Mouse (Mus musculus) megakaryocyte, embryonic 14.5 days (primary cell): ENCODE results near the gene Myd88. TPM values are rescaled to one million over a fixed set of nuclear protein-coding genes. Genes with fewer than 3 reads are reported as not detected.
"Not testable (repeated sequence)": the region's sequence is repeated elsewhere in the genome, so short reads cannot be mapped to it uniquely, and the experiment has no call there.

Source experiments
- H3K27me3 ChIP-seq: replicated peaks from 2 replicates; pipeline ENCODE3; 2012; ENCODE audit warnings: inconsistent platforms
- H3K36me3 ChIP-seq: replicated peaks from 2 replicates; pipeline ENCODE3; 2012; ENCODE audit warnings: low read length, inconsistent platforms, mixed read lengths
- H3K4me1 ChIP-seq: 2 replicates; pipeline ENCODE4 v1.6.1; 2012; ENCODE audit warnings: inconsistent platforms
- H3K4me3 ChIP-seq: replicated peaks from 2 replicates; pipeline ENCODE3; 2012; ENCODE audit warnings: moderate library complexity, mild to moderate bottlenecking, inconsistent platforms
- H3K9me3 ChIP-seq: 2 replicates; pipeline ENCODE4 v1.6.1; 2012; ENCODE audit warnings: inconsistent platforms
- FLI1 ChIP-seq: IDR thresholded peaks from 2 replicates; pipeline ENCODE4 v1.6.1; 2012; ENCODE audit warnings: low read length, inconsistent platforms, mixed read lengths
- GATA1 ChIP-seq: IDR thresholded peaks from 3 replicates; pipeline ENCODE4 v1.6.1; 2012; ENCODE audit warnings: mixed read lengths, low read length, inconsistent platforms, borderline replicate concordance
- polyA plus RNA-seq: library from polyadenylated mRNA; stranded (reverse); fragments of >175 nt; gene quantifications from 2 replicates; pipeline ENCODE4 v1.2.3, GENCODE M21; 2012; ENCODE audit warnings: low replicate concordance; ENCODE audit not compliant: insufficient read depth

Gene Myd88
- polyA plus RNA-seq = 17.6 and 38.2 TPM in 2 replicates

DNA sequence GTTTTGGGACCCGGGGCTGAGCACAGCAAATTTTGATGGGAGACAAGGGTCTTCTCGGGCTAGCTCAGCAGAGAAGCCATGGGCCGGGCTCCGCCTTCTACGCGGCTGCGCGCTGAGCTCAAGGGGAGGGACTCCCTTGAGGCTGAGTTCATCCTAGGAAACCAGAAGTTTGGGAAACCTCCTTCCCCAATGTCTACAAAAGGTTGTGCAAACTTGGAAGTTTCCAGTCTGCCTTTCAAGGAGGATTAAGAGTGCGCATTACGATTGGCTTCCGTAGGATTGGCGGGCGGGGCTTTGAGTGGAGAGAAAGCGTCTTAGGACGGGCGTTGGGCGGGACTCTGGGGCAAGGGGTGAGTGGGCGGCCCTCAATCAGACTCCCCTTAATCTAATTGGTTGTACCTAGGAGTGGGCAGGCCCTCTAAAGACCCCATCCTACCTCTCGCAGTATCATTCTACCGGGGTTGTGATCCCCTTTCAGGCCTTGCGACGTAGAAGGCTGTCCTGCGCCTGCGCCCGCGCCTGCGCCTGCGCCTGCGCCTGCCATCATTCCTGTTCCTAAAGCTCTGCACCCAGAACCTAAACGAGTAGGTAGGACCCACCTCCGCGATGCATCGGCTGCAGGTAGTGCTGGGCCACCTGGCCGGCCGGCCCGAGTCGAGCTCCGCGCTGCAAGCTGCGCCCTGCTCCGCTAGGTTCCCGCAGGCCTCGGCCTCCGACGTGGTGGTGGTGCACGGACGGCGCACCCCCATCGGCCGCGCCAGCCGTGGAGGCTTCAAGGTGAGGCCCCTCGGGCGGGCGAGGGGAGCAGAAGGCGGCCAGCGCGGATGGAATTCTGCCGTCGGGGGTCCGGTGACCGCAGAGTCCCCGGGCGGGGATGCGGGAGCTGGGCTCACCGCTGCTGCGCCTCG lies at the start of gene Myd88:
Gene Myd88 (minus strand): TSS at position 503 of the 908 bp plus-strand sequence.
- peaks cover 50% of the 10 kb centered on the region for H3K4me1 ChIP-seq
- peak within 1 kb of the TSS; percentile 96 for H3K4me3 ChIP-seq
- TF ChIP-seq FLI1 (no peak), GATA1 (no peak)
- H3K9me3 ChIP-seq = no peaks in the 10 kb centered on the region
- H3K27me3 ChIP-seq = no peaks in the 10 kb centered on the region
- peaks cover 62% of the 10 kb centered on the region for H3K36me3 ChIP-seq

- Histone ChIP-seq H3K4me3 (no peak overlapping the region), H3K4me1 (no peaks in the 10 kb centered on the region), H3K27me3 (peaks cover 4% of the 10 kb centered on the region), H3K36me3 (no peaks in the 10 kb centered on the region), H3K9me3 (no peaks in the 10 kb centered on the region)
- no peak for TF ChIP-seq GATA1
- TF ChIP-seq FLI1 = no peak
Measured at GRCm38 (mm10) chr9:119390214-119390613, 49.0 kb upstream of the Myd88 start.

DNA sequence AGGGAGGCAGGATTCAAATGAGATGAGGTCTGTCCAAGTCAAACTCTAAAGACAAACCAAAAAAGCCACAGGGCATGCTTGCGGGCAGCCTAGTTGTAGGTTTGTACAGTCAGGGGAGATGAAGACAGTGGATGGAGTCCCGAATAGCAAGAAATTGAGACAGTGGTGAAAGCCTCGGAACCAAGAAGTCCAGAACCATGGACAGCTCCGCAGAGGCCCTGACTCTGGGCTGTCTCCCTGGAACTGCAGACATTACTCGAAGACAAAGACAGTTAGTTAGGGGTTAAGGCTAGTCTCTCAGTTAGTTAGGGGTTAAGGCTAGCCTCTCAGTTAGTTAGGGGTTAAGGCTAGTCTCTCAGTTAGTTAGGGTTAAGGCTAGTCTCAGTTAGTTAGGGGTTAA lies 47.7 kb upstream of the Myd88 start:
- Histone ChIP-seq H3K36me3 (no peaks in the 10 kb centered on the region), H3K4me3 (no peak overlapping the region), H3K4me1 (no peaks in the 10 kb centered on the region), H3K9me3 (no peaks in the 10 kb centered on the region), H3K27me3 (peaks cover 1% of the 10 kb centered on the region)
- no peak for TF ChIP-seq GATA1
- TF ChIP-seq FLI1 = no peak

GRCm38 (mm10) chr9:119382603-119383002 lies 41.4 kb upstream of the Myd88 start:
- H3K4me1 ChIP-seq = no peaks in the 10 kb centered on the region
- H3K4me3 ChIP-seq = no peak overlapping the region
- no peaks in the 10 kb centered on the region for H3K36me3 ChIP-seq
- peaks cover 9% of the 10 kb centered on the region for H3K27me3 ChIP-seq
- H3K9me3 ChIP-seq = no peaks in the 10 kb centered on the region
- TF ChIP-seq GATA1 (no peak), FLI1 (no peak)

GRCm38 (mm10) chr9:119378231-119378630 lies 37.0 kb upstream of the Myd88 start:
- TF ChIP-seq FLI1 (no peak), GATA1 (no peak)
- Histone ChIP-seq H3K36me3 (no peaks in the 10 kb centered on the region), H3K4me3 (no peak overlapping the region), H3K4me1 (no peaks in the 10 kb centered on the region), H3K27me3 (peaks cover 9% of the 10 kb centered on the region), H3K9me3 (no peaks in the 10 kb centered on the region)

DNA sequence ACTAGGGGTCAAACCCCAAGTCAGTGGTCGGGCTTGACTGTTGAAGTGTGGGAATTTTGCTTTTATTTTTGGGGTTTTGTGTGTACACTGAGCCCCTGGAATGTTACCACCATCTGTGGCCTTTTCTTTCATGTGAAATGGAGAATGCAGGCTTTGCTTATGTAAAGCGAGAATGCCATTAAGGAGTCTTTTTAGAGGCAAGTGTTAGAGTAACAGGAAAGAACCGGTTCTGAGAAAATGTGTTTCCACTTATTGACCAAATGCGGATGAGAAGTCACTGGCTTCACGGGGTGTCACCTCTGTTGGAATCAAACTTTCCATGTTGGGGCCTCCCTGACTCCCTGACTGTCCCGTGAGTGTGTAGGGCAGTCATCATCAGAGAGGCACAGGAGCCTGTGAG lies 34.3 kb upstream of the Myd88 start:
- H3K4me3 ChIP-seq = no peak overlapping the region
- TF ChIP-seq GATA1 = no peak
- TF ChIP-seq FLI1 = no peak
- no peaks in the 10 kb centered on the region; the same call in 1 of the 2 replicates for H3K4me1 ChIP-seq
- peaks cover 7% of the 10 kb centered on the region for H3K27me3 ChIP-seq
- no peaks in the 10 kb centered on the region for H3K36me3 ChIP-seq
- H3K9me3 ChIP-seq = no peaks in the 10 kb centered on the region

DNA sequence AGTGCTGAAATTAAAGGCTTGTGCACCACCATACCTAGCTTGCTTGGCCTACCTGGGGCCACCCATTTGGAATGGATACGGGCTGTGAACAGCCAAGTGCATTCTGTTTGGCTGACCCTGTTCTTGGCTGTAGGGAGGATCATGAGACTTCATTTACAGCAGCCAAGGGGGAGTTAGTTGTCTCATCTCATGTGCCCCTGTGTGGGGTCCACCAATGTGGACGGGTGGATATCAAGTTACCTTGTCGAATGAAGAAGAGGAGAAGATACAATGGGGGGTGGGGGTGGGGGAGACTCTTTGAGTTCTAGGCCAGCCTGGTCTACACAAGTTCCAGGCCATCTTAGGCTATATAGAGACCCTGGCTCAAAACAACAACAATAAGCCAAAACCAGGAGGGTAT lies 33.8 kb upstream of the Myd88 start:
- H3K36me3 ChIP-seq = no peaks in the 10 kb centered on the region
- no peak overlapping the region for H3K4me3 ChIP-seq
- H3K9me3 ChIP-seq = no peaks in the 10 kb centered on the region
- H3K4me1 ChIP-seq = no peaks in the 10 kb centered on the region; the same call in 1 of the 2 replicates
- peaks cover 4% of the 10 kb centered on the region for H3K27me3 ChIP-seq
- TF ChIP-seq GATA1 (no peak), FLI1 (no peak)

- Histone ChIP-seq H3K4me1 (no peaks in the 10 kb centered on the region; the same call in 1 of the 2 replicates), H3K36me3 (no peaks in the 10 kb centered on the region), H3K27me3 (peaks cover 3% of the 10 kb centered on the region), H3K9me3 (no peaks in the 10 kb centered on the region), H3K4me3 (peak overlapping the region; percentile 39)
- TF ChIP-seq FLI1 (no peak), GATA1 (no peak)
Measured at GRCm38 (mm10) chr9:119371251-119371650, 30.0 kb upstream of the Myd88 start.

DNA sequence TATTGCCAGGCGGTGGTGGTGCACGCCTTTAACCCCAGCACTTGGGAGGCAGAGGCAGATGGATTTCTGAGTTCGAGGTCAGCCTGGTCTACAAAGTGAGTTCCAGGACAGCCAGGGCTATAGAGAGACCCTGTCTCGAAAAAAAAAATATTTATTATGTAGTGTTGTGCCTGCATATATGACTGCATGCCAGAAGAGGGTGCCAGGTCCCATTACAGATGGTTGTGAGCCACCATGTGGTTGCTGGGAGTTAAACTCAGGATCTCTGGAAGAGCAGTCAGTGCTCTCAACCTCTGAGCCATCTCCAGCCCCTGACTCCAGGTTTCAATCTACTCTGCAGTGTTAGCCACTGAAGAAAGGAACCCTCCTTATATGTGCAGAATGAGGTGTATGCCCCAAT lies 29.6 kb upstream of the Myd88 start:
- not testable (repeated sequence) for H3K27me3 ChIP-seq, H3K4me1 ChIP-seq, H3K36me3 ChIP-seq, H3K9me3 ChIP-seq, H3K4me3 ChIP-seq

DNA sequence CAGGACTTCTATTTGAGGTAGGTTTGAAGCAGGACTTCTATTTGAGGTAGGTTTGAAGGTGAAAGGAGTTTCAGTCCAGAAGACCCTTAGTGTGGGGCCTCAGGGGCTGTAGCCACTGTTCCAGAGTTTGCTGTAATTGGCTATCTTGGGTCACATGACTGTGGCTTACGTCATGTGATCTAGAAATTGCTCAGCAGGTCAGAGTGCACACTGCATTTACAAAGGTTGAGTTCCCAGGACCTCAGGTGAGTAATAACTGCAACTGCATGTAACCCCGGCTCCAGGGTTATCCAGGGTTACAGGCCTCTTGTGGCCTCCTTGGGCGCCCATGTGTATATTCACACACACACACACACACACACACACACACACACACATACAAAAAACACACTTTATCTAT lies 27.2 kb upstream of the Myd88 start:
- Histone ChIP-seq H3K4me3 (no peak overlapping the region), H3K9me3 (no peaks in the 10 kb centered on the region), H3K27me3 (peaks cover 3% of the 10 kb centered on the region), H3K4me1 (no peaks in the 10 kb centered on the region; the same call in 1 of the 2 replicates), H3K36me3 (no peaks in the 10 kb centered on the region)
- TF ChIP-seq GATA1 = no peak
- no peak for TF ChIP-seq FLI1
